Mouse (Mus musculus) frontal cortex, postnatal 25 days (tissue): ENCODE results near the gene Pogk.
A peak's percentile ranks its signal among the peaks of the same experiment; 100 is the strongest.

Experiments
- DNase-seq, 2 experiments: peaks; one replicate each; pipeline ENCODE4 v3.0.0; 2022; ENCODE audit warnings: low spot score in 2 of 2

The Pogk gene

DNA sequence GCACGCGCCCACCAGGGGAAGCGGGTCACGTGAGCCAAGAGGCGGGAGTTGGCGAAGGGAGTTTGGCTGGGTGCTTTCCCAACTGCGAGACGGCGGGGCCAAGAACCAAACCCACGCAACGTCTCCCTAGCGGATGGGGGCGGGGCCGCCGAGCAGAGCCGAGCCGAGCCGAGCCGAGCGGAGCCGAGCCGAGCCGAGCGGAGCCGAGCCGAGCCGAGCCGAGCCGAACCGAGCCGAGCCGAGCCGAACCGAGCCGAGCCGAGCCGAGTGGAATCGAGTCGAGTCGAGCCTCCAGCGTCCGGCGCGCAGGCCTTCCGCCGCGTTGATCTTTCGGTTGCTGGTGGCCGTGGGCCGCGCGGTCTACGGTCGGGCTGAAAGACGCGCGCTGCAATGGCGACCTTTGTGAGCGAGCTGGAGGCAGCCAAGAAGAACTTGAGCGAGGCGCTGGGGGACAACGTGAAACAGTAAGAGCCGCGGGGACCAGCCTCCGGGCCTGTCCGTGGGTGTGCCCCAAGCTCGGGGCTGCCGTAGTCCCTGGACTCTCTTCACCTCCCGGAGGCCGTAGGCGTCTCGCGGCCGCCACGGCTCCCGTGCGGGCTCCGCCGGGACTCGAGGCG, 30.5 kb downstream of the Pogk start, which contains the start of gene Tada1:
TSS of gene Tada1 (plus strand) at position 85 of the 617 bp plus-strand sequence.
- DNase-seq = peak; percentile 87 to 88

DNA sequence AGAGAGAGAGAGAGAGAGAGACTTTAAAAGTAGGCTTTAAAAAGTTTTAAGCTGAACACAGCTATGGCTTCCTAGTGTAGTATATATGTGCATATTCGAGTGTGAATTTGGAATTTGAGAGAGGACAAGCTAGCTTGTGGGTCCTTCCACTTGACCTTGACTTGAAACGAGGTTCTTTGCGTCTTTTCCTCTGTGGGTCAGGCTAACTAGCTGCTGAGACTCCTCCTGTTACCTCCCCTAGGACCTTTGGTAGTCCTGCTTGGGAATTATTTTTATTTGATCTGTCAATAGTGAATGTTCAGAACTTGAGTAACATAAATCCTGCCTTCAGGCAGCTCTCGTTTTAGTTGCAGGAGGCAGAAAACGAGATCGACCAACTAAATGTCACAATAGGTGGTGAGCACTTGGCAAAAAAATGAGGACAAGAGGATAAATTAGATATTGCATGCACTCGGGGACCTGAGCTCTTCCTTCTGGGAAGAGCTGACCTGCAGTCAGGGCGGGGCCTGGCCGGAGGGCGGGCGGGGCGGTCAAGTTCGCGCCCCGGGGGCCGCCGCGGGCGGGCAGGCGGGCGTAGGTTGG, 31.1 kb downstream of the Pogk start:
- no peak for DNase-seq

DNA sequence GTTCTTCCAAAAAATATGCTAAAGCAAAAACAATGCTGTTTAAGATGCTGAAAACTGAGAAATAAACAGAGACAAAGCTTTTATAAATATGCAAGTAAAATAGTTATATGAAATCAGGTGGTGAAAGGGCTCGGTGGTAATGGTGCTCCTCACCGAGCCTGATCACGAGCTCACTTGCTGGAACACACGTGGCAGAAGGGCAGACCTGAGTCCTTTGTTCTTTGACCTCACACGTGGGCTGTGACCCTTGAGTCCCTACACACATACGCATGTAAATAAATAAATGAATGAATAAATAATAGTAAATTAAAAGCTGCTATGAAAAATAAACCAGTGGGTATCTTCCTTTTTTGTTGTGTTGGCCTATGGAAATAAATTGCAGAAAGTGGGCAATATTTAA, 32.5 kb downstream of the Pogk start:
- DNase-seq = no peak

DNA sequence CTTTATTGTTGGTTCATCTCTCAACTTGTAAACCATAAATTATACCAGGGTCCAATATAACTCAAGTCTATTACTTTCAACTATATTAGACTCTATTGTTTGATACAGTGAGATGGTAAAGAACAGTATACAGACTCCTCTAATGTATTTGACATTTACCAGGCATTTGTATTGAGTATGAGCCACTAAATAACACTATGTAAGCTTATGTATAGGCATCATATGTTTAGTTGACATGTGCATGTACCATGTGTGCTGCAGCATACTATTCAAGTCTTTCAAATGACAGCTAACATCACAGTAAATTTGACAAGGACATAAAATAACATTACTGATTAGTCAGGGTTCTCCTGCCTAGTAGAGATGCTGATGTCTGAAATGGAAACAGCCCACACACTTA, 46.5 kb downstream of the Pogk start:
- DNase-seq = no peak

DNA sequence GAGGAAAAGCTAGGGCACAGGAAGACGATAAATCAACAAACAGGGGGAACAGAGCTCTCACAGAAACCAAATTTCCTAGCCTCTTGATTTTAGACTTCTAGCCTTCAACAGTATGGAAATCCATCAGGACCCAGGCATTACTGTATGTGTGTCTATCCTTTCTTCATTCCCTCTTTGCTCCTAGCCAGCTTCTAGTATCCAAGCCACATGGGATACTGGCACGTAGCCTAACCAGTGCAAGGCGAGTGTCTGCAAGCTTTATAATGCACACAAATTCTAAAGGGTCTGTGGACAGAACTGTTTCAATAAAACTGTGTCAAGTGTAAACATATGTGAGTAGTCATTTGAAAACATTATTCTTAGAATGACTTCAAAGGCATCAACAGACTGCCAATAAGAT, 47.0 kb downstream of the Pogk start:
- no peak for DNase-seq

DNA sequence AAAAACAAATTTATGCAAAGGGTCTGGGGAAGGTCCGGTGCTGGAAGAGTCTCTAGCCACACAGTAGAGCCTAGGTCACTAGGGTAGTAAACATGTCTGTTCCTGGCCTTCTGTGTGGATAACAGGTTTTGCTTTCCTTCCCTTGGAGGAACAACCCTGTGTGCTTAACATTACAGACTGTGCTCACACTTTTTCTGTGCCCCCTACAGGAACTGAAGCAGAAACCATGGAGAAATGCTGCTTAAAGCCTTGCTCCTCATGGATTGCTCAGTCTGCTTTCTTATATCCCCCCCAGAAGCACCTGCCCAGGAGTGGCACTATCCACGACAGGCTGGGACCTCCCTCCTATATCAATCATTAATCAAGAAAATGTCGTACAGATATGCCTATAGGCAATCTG, 47.8 kb downstream of the Pogk start:
- no peak for DNase-seq

DNA sequence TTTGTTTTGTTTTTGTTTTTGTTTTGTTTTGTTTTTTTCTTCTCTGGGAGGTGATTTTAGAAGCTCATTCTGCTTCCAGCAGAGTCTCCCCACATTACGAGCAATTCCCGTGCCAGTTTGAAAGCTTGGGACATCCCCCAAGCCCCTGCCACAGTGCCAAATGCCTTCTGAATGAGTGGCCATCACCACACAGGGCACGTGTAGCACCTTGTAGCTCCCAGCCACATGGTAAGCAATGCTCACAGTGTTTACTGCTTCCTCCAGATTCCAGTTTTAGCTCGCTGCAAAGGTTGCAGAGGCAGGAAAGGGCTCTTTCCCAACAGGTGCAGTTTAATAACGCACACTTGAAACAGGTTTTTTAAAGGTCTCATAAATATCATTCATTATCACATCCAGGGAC, 48.8 kb downstream of the Pogk start:
- DNase-seq = no peak

DNA sequence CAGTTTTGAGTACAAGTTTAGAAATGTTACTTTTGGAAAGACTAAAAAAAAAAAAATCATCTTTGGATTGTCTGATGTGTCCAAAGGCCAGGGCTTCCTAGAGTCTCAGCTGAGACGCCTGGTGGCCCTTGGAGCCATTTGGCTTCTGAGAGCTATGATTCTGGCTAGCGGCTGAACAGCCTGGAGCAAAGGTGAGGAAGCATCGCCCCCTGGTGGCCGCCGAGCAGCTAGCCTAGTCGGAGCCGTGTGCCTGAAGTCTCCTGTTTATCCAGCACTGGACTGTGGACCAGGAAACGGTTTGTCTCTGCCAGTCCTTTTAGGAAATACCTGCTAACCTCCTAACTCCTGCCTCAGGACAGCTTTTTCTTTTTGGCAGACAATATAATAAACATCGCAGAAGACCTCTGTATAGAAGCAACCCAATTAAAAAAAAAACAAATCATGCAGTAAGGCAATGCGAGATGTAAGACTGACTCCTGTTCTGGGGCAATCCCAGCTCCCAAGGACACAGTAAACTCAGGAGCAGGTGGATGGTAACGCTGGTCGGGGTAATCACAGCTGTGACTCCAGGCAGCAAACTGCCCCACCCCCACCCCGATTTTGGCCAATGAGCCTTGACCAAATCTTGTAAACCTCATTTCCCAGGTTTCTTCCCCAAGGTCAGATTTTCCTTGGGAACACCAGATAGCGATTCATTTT, 49.4 kb downstream of the Pogk start:
- DNase-seq = peak; percentile 88 to 91

DNA sequence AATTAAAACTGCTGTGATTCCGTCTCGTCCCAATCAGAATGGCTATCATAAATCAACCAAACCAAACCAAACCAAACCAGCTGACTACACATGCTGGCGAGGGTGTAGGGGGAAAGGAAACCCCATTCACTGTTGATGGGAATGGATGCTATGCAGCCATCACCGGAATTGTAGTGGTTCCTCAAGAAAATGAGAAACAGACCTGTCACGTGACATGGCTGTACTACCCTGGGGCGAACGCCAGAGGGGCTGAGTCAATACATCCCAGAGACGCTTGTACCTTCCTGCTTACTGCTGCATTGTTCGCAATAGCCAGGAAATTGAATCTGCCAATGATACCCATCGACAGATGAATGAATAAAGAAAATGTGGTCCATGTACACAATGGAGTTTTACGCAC, 59.9 kb downstream of the Pogk start:
- DNase-seq = no peak

DNA sequence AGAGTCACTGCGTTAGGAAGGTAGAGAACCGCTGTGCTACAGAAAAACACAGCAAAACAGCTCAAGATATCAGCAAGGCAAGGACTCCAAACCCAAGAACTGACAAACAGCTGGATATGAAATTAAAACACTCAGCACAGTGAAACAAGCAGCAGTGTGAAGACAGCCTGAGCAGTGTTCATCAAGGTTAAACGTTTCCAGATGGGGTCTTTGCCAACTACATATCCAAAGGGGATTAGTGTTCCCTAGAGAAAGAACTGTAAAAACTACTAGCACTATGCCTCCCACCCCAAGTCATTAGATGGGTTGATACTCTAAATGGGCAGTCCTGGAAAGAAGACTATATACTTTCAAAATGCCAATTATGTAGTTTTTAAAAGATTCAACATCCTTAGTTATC, 60.3 kb downstream of the Pogk start:
- no peak for DNase-seq

DNA sequence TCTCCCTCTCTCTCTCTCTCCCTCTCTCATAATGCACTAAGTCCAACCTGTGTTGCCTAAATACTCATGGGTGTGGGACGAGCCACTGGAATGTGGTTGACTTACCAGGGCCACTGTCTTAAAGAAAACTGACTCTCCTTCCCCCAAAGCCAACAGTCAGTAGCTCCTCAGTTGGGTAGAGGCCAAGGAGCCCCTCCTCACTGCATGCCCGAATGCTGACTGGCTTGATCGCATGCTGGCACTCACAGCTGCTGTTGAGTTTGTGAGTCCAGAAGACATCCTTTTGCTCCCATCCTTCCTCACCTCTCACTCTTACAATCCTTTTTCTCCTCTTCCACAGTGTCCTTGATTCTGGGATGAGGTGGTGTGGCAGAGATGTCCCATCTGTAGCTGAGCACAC, 62.8 kb downstream of the Pogk start:
- no peak for DNase-seq

DNA sequence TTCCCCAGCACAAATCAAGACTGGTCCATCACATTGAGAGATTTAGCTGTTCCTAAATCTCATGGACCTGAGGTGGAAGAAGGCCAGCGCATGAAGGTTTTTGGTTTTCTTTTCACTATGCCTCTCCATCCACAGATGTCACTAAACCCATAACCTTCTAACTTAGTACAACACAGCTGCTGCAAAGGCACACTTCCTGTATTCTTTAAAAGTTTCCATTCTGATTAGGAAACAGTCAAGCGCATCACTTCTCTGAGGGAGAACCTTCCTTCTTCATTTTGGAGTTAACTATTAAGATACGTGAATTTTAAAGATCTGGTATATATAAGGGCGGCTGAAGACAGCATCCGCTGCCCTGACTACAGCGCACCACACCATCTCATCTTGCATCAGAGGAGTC, 64.1 kb downstream of the Pogk start:
- no peak for DNase-seq

DNA sequence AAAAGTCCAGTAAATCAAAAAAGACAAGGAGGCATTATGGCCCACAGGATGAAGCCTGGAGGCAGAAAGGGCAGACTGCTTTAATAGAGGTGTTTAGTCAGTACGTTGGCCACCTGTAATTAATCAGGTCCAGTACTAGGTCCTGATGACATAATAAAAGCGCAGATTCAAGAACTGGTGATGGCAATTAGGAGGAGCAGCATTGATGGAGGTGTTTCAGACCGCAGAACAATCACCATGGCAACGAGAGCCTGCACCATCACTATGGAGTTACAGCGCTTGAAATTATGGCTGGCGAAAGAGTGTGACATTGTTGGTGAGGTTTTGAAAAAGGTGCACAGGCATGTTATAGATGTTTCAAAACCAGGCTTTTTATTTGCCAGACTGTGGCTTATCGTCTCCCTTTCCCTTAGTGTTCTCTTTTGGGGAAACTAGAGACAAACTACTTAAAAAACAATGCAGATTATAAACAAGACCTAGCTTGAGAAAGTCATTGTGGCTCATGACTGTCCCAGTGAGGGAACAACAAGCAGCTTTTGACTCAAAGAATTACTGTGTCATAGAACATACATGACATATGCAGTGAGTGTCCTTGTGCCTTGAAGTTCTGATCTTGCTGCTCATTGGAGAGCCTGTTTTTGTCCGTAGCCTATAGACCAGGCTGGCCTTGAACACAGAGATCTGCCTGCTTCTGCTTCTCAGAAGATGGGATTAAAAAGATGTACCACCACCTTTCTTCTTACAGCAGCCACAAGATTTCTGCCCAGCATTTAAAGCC, 65.2 kb downstream of the Pogk start:
- no peak for DNase-seq

DNA sequence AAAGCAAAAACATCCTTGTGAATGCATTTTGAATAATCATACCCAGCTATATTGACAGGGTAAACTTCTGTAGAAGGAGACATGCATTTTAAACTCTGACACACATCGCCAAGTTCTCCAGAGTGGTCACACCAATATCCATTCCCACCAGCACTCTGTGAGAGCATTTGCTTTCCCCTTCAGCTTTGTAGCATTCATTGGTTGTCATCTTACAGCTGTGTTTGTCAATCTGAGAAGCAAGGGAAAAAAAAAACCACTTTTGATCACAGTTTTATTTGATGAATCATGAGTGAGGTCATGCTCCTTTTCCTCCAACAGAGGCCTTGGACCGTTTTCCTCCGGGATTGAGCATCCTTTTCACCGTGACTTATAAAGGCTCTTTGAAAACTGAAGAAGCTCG, 66.1 kb downstream of the Pogk start:
- no peak for DNase-seq

DNA sequence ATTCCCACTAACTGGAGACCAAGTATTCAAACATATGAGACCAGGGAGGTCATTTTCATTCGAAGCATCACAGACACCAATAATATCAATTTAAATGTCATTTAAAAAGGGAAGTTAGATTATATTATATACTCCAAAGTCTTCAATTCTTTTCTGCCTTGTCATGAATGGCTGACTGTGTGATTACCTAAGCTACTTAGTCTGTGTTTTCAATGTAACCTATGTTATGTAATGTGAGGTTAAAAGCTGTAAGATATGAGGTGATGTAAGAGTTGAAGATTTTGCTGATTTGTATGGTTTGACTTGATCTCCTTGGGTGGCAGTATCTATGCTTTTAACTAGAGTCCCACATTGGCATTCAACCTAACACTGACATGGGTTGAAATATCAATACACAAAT, 67.1 kb downstream of the Pogk start:
- DNase-seq = no peak

DNA sequence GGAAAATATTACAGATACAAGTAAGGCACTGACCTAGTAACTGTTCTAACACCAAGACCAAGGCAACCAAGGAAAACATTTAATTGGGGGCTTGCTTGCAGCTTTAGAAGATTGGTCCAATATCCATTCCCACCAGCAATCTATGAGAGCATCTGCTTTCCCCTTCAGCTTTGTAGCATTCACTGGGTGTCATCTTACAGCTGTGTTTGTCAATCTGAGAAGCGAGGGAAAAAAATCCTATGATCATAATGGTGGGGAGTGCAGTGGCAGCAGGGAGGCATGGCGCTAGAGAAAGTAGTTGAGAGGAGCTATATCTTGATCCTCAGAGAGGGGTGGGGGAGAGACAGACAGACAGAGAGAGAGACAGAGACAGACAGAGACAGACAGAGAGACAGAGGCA, 67.6 kb downstream of the Pogk start:
- DNase-seq = no peak

DNA sequence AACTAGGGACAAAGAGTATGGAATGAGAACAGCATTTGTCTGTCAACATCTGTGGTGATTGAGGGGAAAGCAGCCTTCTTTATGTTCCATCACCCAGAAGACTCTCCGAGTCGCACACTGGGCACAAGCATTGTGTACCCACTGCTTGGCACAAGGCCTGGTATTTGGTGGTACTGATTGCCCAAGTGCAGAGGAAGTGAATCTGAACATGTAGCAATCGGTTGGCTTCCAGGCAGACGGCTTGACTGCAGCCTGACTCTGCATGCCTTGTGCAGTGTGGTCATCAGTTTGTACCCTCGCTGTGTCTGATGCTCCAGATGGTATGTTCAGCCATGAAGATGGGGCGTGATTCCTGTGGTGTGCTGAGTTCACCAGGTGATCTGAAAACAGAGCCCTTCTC, 70.6 kb downstream of the Pogk start:
- no peak for DNase-seq
